Mouse (Mus musculus) ES-Bruce4 (cell line): ENCODE measurements around the gene Slc25a41.

Experiments
- CTCF ChIP-seq: IDR thresholded peaks from one replicate; pipeline ENCODE4 v1.8.1; 2011; ENCODE audit warnings: low read depth, low read length
- POLR2A ChIP-seq: IDR thresholded peaks from one replicate; pipeline ENCODE4 v1.8.1; 2011; ENCODE audit warnings: low read length; ENCODE audit not compliant: insufficient read depth

GRCm38 (mm10) chr17:57082481-57082880, 41.0 kb upstream of the Slc25a41 start:
- no peak for TF ChIP-seq POLR2A
- no peak for TF ChIP-seq CTCF
